Mouse (Mus musculus) lung, embryonic 14.5 days (tissue): ENCODE measurements around the gene Akt3. TPM values are rescaled to one million over a fixed set of nuclear protein-coding genes. Genes with fewer than 3 reads are reported as not detected.

Source experiments
- ATAC-seq: fragments of 200-750 bp; cut with Nextera tagmentation; 2 replicates; pipeline ENCODE4 v1.8.0; 2017; ENCODE audit warnings: mild to moderate bottlenecking, moderate TSS enrichment, moderate library complexity; ENCODE audit not compliant: insufficient read depth
- DNase-seq: peaks from one replicate; pipeline ENCODE4 v3.0.0-alpha.2; 2015
- H3K27ac ChIP-seq: fragments of 300-500 bp; sonication (generic); 2 replicates; pipeline ENCODE4 v1.5.1; 2014; ENCODE audit warnings: low read depth, mild to moderate bottlenecking, moderate library complexity
- H3K27me3 ChIP-seq: fragments of 300-500 bp; sonication (generic); 2 replicates; pipeline ENCODE4 v1.6.1; 2014; ENCODE audit warnings: low read length, control low read depth; ENCODE audit not compliant: insufficient read depth
- H3K36me3 ChIP-seq: fragments of 300-500 bp; sonication (generic); 2 replicates; pipeline ENCODE4 v1.6.1; 2014; ENCODE audit warnings: control low read depth; ENCODE audit not compliant: insufficient read depth
- H3K4me1 ChIP-seq: fragments of 300-500 bp; sonication (generic); 2 replicates; pipeline ENCODE4 v1.6.1; 2014; ENCODE audit warnings: antibody characterized with exemption, control low read depth; ENCODE audit not compliant: insufficient read depth
- H3K4me2 ChIP-seq: fragments of 300-500 bp; sonication (generic); 2 replicates; pipeline ENCODE4 v1.6.1; 2014; ENCODE audit warnings: mild to moderate bottlenecking
- H3K4me3 ChIP-seq: fragments of 300-500 bp; sonication (generic); 2 replicates; pipeline ENCODE4 v1.5.1; 2014; ENCODE audit warnings: low read depth, low read length
- H3K9ac ChIP-seq: fragments of 300-500 bp; sonication (generic); 2 replicates; pipeline ENCODE4 v1.6.1; 2014
- H3K9me3 ChIP-seq: fragments of 300-500 bp; sonication (generic); 2 replicates; pipeline ENCODE4 v1.6.1; 2016; ENCODE audit warnings: low read depth, low read length, control low read depth
- CTCF ChIP-seq: IDR thresholded peaks from 2 replicates; pipeline ENCODE4 v1.5.1; 2016; ENCODE audit warnings: antibody characterized with exemption, low read depth
- WGBS: fragments of 180-500 bp; shearing (Covaris S2); extraction: QIAGEN DNeasy Blood & Tissue Kit; methylation state at CpG from one replicate; pipeline ENCODE4 v1.1.7; 2014; 5-methylcytosine and 5-hydroxymethylcytosine counted together
- polyA plus RNA-seq: library from polyadenylated mRNA; unstranded; fragments of >200 nt; fragmentation: Nextera tagmentation; extraction: Ambion mirVana; gene quantifications from 2 replicates; pipeline ENCODE4 v1.2.1, GENCODE M21; 2014

Akt3 gene
- polyA plus RNA-seq, 1 experiment from 2014 or later: 6.9 TPM

DNA sequence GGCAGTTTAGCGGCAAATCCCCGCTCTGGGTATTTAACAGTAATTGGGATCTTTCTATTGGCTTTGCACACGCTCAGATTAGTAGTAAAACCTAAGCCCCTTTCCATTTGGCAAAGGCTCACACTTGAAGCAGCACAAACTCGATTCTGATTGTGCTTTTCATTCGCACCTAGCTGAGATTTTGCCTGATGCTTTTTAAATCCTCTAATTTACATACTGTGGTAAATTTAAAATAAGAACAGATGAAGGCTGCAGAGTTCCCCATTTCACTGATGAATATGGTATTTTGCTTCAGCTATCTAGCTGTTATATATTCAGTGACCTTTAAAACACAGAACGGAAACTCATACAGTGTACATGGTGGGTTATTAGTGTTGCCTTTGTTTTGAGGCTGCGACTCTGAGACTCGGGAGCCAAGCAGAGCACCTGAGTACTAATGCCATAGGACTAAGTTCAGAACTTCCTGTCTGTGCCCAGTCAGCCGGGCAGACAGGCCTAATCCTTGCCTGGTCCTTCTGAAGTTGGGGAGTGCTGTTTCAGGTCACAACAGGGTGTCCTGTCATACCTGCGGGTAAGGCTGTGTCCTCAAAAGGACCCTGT lies 277.1 kb downstream of the Akt3 start:
- Histone ChIP-seq H3K36me3 (no peaks in the 10 kb centered on the region), H3K4me3 (no peak overlapping the region), H3K9me3 (no peaks in the 10 kb centered on the region), H3K9ac (no peak overlapping the region), H3K27me3 (no peaks in the 10 kb centered on the region), H3K4me1 (peaks cover 6% of the 10 kb centered on the region; the same call in 1 of the 2 replicates), H3K27ac (no peak overlapping the region), H3K4me2 (no peak overlapping the region)
- ATAC-seq (no peak), DNase-seq (no peak)
- no peak for TF ChIP-seq CTCF
- 79% methylated on average over 10 of the region's 10 CpGs for WGBS

DNA sequence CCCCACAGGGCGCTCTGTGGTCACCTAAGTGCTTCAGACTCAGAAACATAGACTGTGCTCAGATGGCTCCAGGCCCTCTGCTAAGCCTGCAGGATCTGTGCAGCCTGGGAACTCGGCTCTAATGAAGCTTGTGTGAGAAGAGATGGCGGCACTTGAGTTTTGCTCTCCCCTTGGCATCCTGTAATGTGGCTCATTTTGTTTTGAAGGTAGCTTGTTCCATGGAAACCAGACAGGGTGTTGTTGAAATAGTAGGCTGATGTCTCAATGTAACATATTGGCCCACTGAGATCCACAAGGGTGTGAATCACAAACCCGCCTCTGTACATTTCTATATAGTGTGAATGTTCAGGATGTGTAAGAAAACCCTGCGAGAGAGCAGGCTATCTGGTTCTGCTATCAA lies 277.9 kb downstream of the Akt3 start:
- 76% methylated on average over 5 of the region's 5 CpGs for WGBS
- Histone ChIP-seq H3K4me2 (no peak overlapping the region), H3K36me3 (no peaks in the 10 kb centered on the region), H3K9me3 (no peaks in the 10 kb centered on the region), H3K4me3 (no peak overlapping the region), H3K9ac (no peak overlapping the region), H3K27me3 (no peaks in the 10 kb centered on the region), H3K4me1 (peaks cover 1% of the 10 kb centered on the region; the same call in 1 of the 2 replicates), H3K27ac (no peak overlapping the region)
- ATAC-seq: no peak
- no peak for DNase-seq
- no peak for TF ChIP-seq CTCF

DNA sequence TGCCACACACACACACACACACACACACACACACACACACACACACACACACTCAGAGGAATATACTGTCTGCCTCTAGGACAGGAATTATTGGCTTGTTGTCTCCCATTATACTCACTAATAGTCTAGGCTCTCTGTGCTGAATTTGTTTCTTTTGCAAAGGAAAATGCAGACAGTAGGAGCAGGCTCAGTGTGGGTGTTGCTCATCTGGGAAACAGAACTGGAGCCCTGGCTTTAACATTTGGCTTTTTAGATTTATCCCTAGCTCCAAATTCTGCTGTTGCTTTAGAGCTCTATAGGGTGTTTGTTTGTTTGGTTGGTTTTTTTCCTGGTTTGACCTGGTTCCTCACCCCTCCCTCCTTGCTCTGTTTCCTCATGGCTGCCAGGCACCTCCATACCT lies 278.8 kb downstream of the Akt3 start:
- Histone ChIP-seq H3K27me3 (no peaks in the 10 kb centered on the region), H3K4me3 (no peak overlapping the region), H3K9me3 (no peaks in the 10 kb centered on the region), H3K4me2 (no peak overlapping the region), H3K9ac (no peak overlapping the region), H3K27ac (no peak overlapping the region), H3K36me3 (no peaks in the 10 kb centered on the region), H3K4me1 (no peaks in the 10 kb centered on the region)
- ATAC-seq (no peak), DNase-seq (no peak)
- no peak for TF ChIP-seq CTCF

DNA sequence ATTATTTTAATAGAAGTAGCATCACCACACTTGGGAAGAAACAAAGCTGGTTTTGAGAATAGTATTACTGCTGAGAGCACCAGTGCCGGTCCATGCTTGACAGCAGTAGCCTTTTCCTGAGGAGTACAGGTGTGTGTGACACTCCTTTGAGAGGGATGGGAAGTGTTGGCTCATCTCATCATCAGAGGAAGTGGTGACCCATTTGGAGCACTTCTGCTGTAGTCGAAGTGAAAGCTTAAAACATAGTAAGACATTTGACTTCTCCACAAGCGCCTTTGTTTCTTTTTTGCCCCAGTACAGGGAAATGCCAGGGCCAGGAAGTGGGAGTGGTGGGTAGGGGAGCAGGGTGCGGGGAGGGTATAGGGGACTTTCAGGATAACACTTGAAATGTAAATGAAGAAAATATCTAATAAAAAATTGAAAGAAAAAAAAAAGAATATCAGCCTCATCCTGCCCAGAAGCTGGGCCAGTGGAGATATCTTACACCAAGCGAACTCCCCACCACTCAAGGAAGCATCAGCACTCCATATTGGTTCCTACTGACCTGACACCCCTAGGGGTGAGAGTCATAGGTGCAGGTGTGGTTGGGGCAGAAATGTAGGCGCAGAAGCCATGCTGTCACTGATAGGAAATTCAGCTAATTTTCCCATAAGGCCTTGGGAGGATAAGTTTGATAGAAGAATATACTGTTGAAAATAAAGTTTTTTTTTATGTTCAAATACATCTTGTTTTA lies 284.5 kb downstream of the Akt3 start:
- no peak for DNase-seq
- Histone ChIP-seq H3K27ac (no peak overlapping the region), H3K36me3 (no peaks in the 10 kb centered on the region), H3K4me3 (no peak overlapping the region), H3K9me3 (no peaks in the 10 kb centered on the region), H3K27me3 (no peaks in the 10 kb centered on the region), H3K9ac (no peak overlapping the region), H3K4me1 (no peaks in the 10 kb centered on the region), H3K4me2 (no peak overlapping the region)
- no peak for ATAC-seq
- 74% methylated on average over 6 of the region's 6 CpGs for WGBS
- no peak for TF ChIP-seq CTCF

DNA sequence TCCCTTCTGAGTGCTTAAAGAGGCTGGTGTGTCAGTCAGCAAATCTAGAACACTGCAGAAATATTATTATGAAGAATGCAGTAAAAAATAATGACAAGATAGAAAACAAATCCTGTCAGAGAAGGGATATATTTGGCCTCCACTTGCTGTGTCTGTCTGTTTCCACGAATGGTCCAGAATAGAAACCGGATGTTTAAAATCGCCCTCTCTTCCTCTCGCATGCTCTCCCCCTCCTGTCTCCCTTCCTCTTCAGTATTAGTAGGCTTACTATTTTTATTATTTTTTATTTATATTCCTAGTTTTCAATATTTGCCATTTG lies 286.6 kb downstream of the Akt3 start:
- ATAC-seq: no peak
- WGBS: 59% methylated on average over 4 of the region's 4 CpGs
- no peak for TF ChIP-seq CTCF

DNA sequence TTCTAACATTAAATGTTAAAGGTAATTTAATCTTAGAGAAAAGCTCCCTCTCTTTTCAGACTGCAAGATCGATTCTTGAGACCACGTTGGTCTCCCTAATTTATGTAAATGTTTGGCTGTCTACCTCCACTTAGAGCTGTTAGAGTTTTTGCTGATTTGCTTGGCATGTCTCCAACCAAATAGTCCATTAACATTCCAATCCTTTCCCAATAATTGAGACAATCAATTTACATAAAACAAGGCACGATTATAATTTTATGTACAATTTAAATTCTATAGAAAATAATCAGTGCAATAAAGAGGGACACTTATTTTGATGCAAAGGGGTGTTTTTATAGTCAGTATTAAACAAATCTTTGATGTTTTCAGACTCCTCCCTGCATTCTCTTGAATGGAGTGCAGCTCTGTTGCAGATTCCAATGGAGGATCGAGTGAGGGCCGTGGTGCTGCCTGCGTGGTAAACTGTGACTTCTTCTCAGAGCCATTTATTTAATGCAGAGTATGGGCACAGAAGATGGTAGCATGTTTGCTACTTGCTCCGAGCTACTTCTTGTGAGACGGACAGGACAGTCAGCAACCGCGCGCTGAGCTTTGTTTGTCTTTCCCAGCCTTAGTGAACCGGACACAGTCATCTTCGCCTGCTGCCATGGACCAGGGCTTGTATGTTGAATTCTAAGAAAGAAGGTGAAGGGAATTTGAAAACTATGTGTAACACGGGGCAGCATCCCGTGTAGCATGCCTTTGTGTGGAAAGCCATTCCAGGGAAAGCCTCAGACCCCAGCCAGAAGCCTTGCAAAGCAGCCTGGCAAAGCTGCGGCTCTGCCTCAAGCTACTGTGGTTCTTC lies 287.1 kb downstream of the Akt3 start:
- Histone ChIP-seq H3K4me3 (no peak overlapping the region), H3K36me3 (no peaks in the 10 kb centered on the region), H3K9me3 (no peaks in the 10 kb centered on the region), H3K4me1 (no peaks in the 10 kb centered on the region), H3K9ac (no peak overlapping the region), H3K27me3 (no peaks in the 10 kb centered on the region), H3K27ac (no peak overlapping the region), H3K4me2 (0 out of 2 replicates have a peak overlapping the region, but pooled peaks have one; percentile 25)
- DNase-seq: no peak
- ATAC-seq: no peak
- 62% methylated on average over 16 of the region's 16 CpGs for WGBS
- no peak for TF ChIP-seq CTCF

More for the DNA sequence above, 286.6 kb downstream of the Akt3 start:
- Histone ChIP-seq H3K4me2 (0 out of 2 replicates have a peak overlapping the region, but pooled peaks have one; percentile 25), H3K9me3 (no peaks in the 10 kb centered on the region), H3K4me3 (no peak overlapping the region), H3K27ac (no peak overlapping the region), H3K9ac (no peak overlapping the region), H3K4me1 (no peaks in the 10 kb centered on the region), H3K36me3 (no peaks in the 10 kb centered on the region), H3K27me3 (no peaks in the 10 kb centered on the region)
- DNase-seq: peak; percentile 32

Other genes with a start within 250 kb of the Akt3 start
- gene Zbtb18, start 184.1 kb upstream of the Akt3 start, polyA plus RNA-seq: 2.1 and 3.0 TPM in 2 replicates